Mouse (Mus musculus) natural killer cell, adult 2 months (primary cell): ENCODE measurements around the gene Ascl1.

ENCODE experiments used
- DNase-seq, 2 experiments: peaks; one replicate each; pipeline ENCODE4 v3.0.0; 2022; ENCODE audit warnings: low spot score in 2 of 2

Gene Ascl1

DNA sequence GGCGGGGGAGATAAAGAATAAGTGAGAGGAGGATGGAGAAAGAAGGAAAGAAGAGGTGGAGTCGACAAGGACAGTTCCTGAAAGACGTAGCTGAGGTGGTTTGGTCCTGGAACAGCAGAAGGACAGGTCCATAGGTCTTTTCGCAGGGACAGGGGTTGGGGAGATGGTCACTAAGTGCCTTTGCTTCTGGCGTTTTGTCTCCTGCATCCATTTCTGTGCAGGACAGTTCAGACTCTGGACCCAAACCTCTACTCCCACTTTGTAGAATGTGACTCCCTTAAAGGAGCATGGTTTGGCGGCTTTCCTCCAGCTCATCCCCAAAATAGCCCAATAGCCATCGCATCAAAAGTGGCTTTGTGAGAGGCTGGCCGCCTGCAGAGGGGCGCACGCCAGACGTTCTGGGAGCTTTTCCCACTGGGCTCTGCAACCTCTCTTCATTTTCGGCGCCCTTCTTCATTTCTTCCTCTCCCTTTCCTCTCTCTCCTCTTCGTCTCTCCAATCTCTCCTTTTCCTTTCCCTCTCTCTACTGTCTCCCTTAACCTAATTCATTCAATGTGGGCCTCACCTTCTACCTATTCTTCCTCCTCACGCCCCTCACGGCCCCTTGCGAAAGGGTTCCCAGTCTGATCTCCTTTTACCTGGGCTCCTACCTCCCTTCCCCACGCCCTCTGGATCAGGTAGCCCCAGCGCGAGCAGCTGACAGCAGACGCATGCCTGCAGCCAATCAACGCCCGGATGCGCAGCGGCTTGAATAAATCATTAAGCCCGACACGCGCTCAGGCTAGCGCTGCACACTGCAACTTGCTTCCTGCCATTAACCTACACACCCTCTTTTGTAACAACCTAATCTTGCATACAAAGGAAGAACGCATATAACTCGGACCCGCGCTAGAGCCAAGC is 7.5 kb downstream of the Ascl1 start:
- no peak for DNase-seq

DNA sequence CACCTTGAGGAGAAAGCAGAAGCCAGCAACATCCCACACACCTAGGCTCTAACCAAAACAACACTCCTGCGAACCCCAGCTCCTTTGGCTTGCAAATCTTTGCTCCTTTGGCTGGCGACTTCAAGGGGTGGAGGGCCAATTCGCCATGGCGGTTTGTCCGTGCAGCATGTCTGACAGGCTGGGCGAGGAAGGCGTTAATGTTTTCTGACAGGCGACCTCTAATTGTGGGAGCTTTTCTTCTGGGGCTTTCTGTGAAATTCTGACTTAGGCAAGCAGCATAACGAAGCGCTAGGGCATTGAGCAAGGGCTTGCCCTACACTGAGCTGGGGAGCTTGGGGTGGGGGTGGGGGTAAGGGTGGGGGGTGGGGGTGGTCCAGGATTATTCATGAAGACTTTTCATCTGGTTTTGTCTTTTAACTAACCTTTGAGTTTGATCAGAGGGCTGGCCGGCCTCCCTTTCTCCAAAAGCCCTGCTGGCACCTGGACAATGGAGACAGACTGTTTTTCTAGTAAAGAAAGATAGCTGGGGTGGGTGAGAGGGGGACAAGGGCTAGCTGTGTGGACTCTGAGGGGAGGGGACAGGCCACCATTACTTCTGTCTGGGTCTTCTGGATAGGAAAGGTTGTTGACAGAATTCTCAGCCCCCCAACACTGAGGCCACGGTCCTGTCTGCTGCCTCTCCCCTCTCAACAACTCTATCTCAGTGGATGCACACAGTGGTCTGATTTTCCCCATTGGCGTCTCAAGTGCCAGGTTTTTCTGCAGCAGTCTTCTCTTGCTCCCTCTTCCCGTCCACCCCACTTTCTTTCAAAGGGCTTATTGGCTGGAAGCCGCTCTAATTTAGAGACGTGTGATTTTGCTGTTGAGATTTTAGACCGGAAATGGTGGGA is 8.4 kb downstream of the Ascl1 start:
- DNase-seq = no peak

DNA sequence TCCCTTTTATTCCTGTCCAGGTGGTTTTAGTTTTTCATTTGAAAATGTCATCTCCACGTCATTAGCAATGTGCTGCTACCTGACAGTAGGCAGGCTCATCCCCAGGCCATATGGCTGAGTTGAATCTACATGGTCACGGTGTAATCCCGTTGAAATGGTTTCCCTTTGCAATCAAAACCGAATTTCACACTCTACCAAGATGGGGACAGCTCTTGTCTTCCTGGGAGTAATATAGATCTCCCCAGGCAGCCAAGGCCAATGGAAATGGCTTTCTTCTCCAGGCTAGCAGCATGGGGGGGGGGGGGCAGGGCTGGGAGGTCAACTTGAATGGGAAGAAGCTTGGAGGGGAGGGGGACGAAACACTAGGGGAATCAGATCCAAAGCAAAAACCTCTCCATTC is 15.6 kb downstream of the Ascl1 start:
- no peak for DNase-seq

DNA sequence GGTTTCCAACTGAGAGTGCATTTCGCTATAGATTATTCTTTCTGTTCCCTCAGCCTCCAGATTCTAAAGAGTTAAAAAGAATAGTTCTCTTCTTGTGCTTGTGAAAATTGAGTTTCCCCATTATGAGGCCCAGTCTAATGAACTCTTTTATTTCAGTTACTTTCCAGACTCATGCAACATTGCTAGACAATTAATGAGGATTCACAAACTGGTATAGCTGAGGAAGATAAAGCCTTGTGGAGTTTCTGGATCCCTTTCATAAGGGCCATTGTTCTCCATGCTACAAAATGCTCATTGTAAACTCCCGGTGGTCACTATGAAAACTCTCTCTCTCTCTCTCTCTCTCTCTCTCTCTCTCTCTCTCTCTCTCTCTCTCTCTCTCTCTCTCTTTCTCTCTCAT is 18.5 kb downstream of the Ascl1 start:
- no peak for DNase-seq

DNA sequence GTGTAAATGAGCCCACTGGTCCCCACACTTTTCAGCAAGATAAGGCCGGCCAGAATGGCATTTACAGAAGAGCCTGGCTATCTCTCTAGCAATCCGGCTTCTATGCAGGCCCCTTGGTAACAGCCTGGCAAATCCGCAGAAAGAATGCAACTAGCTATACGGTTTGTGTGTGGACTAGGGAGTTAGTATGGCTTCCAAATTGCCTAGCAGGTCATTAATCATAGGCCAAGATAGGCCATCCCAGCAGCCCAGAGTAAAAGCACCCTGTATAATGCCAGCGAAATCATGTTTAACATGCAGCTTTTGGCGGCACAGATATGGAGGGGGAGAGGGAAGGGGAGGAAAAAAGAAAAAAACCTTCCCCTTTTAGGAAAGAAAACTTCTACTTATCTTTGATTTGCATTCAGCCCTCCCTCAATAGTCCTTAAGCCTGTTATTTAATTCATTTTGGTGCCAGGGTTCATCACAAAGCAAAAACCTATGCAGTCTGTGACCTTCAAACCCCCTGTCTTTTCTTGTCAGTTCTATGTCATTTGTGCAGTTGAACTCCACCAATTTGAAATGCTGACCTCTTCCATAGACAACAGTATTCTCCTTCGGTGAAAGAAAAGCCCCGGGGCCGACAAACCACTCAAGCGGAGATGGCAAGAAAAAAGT is 19.9 kb downstream of the Ascl1 start:
- no peak for DNase-seq

DNA sequence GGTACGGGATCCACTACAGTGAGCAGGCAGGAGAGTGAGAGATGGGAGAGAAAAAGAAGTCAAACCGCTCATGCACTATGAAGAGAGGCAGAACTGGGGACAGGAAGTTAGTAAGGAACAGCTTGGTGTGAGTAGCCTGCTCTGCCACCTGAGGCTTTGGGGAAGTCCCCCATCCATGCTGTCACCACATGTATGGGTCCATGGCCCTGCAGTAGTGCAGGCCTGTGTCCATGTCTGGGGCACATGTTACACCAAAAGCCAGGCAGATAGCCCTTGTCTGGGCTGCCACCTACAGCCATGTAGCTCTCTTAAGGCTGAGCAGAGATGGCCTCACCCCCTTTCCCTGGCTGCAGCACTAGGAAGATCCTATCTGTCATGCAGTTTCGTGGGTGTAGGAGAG is 42.7 kb downstream of the Ascl1 start:
- no peak for DNase-seq

DNA sequence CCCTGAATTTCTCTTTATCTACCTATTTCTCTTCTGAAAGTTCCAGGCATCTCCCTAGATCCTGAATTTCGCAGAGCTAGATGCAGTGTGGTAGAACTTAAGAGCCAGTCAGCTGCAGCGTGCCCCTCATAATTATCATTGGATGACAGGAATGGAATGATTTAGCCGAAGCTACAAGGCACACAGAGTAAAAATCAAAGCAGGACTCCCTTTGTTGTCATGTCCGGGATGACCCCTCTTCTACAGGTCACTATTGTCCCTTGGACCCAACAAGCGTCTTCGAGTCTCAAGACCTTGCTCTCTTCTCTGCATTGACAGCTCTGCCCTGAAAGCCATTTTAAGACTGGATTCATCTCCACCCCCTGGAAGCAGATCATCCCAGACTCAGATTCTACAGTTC is 44.1 kb downstream of the Ascl1 start:
- no peak for DNase-seq

DNA sequence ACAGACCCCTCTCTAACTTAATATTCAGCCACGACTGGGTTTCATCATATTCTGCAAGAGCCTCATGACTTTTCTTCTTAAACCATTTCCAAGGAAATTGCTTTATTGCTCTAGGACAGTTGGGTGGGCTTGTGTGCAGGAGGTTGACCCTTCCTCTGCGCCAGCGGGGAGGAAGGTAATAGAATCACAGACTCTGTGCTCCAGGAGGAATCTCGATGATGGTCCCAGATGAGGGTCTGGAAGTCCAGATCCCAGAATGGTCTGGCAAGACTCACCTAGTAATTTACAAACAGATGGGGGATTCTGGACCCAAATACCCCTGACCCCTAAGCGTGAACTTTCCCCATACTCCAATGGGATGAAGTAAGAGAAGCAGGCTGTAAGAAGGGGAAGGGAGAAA is 45.2 kb downstream of the Ascl1 start:
- DNase-seq = no peak

DNA sequence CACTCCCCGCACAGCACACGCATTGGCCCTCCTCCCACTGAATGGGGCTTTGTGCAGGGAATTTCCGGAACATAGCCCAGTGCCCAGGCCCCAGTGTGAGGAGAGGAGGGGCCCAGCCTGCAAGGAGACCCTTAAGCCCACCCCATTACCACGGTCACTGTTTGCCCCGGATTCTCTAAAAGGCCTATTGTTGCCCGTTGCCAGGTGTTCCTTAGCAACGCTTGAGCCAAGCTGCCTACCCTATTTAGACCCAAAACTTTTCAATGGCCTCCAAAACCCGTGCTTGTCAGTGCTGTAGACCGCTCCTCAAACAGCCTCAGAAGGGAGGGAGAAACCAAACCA is 45.7 kb downstream of the Ascl1 start:
- DNase-seq = no peak

DNA sequence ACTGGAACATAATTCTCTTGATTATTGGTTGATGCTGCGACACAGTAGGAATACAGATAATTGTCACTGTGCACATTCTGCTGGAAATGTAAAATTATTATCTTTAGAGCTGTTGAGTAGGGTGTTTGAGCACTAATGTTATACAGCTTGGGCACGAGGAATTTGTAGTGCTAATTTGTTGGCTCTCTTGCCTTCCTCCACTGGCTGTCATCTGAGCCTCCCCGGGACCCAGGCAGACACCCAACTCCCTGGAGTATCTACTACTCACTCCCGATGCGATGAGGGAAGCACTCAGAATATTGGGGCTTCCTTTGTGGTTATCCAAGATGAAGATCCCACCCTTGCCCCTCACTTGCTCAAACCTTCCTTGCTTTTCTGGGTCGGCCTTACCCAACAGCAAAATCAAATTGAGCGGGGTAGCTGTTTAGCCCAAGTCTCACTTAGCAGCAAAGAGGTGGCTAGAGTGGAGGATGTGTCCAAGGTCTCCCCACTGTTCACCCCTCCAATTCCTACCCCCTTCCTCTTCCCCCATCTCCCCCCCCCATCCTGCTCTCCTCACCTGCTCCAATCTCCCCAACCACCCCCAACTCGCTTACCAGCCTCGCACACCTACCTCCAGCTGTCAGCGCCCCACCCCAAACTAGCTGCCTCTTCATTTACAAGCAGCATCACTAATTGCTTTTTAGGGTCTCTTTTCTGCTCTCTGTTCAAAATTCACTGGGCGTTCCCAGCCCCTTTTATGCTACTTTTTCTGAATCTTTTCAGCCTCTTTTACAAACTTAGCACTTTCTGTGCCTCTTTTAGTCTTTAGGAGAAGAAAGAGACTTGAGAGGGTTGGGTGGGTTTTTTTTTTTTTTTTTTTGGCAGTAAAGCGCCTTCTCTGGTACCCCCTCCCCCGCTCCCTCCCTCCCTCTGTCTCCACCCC is 46.4 kb downstream of the Ascl1 start:
- DNase-seq = no peak

DNA sequence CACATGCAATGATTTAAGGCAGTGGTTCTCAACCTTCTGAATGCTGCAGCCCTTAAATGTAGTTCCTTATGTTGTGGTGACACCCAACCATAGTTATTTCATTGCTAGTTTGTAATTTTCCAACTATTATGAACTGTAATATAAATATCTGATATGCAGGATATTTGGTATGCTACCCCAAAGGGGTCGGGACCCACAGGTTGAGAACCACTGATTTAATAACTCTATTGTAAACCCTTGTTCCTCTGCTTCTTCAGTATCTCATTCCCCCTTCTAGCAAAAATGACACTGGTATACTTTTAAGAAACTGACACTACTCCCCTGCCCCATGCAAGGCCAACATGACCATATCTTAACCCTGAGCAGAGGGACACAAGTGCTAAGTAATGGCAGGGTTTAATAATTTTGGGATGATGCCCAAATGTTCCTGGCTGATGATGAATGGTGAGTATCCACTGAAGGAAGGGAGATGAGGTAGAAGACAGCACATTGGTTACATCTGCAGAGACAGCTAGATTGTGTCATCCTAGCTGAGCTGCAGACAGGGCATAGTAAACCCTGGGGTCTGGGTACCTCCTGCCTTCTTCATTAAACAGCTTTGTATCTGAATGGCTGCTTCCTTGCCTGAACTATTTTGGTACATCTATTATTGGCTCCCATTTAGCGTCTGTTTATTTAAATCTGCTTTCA is 47.2 kb downstream of the Ascl1 start:
- DNase-seq = no peak
